Mouse (Mus musculus): ENCODE data around the gene Cdh24.

The Cdh24 gene

GRCm38 (mm10) chr14:54641305-54641969 is at the start of gene Cdh24:
Gene Cdh24 (minus strand): TSS chr14:54641364.
- in situ Hi-C loops (cut with MboI; ENCODE audit: unreplicated experiment in 2 of 2): loop anchor here (10.0 to 25.0 kb wide), 3 partner anchors 117 to 579 kb away; partner anchors contain the start of gene Mrpl52 (in 1 of the 2)

GRCm38 (mm10) chr14:54687251-54687650 is 46.1 kb upstream of the Cdh24 start:
- in situ Hi-C loops (cut with MboI; ENCODE audit: unreplicated experiment in 2 of 2): no loop called here

GRCm38 (mm10) chr14:54686522-54687143 is 45.5 kb upstream of the Cdh24 start, which contains the start of gene Acin1:
Gene Acin1 (minus strand): TSS chr14:54686931.
- in situ Hi-C loops (cut with MboI; ENCODE audit: unreplicated experiment in 2 of 2): no loop called here

GRCm38 (mm10) chr14:54686063-54686521 is 44.9 kb upstream of the Cdh24 start, which contains the start of gene 1700123O20Rik:
Gene 1700123O20Rik (plus strand): TSS chr14:54686216.
- in situ Hi-C loops (cut with MboI; ENCODE audit: unreplicated experiment in 2 of 2): no loop called here

- in situ Hi-C loops (cut with MboI; ENCODE audit: unreplicated experiment in 2 of 2): no loop called here
These were observed 44.3 kb upstream of the Cdh24 start for GRCm38 (mm10) chr14:54685471-54685870.

GRCm38 (mm10) chr14:54682396-54682795 is 41.2 kb upstream of the Cdh24 start:
- in situ Hi-C loops (cut with MboI; ENCODE audit: unreplicated experiment in 2 of 2): no loop called here

- in situ Hi-C loops (cut with MboI; ENCODE audit: unreplicated experiment in 2 of 2): no loop called here
These were observed 37.6 kb upstream of the Cdh24 start for GRCm38 (mm10) chr14:54678657-54679304.

- in situ Hi-C loops (cut with MboI; ENCODE audit: unreplicated experiment in 2 of 2): no loop called here
These were observed 35.1 kb upstream of the Cdh24 start for GRCm38 (mm10) chr14:54676290-54676689.

GRCm38 (mm10) chr14:54674317-54674716 is 33.2 kb upstream of the Cdh24 start:
- in situ Hi-C loops (cut with MboI; ENCODE audit: unreplicated experiment in 2 of 2): no loop called here

GRCm38 (mm10) chr14:54669381-54669780 is 28.2 kb upstream of the Cdh24 start:
- in situ Hi-C loops (cut with MboI; ENCODE audit: unreplicated experiment in 2 of 2): no loop called here

- in situ Hi-C loops (cut with MboI; ENCODE audit: unreplicated experiment in 2 of 2): no loop called here
These were observed 23.5 kb upstream of the Cdh24 start for GRCm38 (mm10) chr14:54664477-54665222.

- in situ Hi-C loops (cut with MboI; ENCODE audit: unreplicated experiment in 2 of 2): no loop called here
These were observed 18.8 kb upstream of the Cdh24 start for GRCm38 (mm10) chr14:54660009-54660408.

- in situ Hi-C loops (cut with MboI; ENCODE audit: unreplicated experiment in 2 of 2): loop anchor here (5.0 kb wide), 1 partner anchor 49 kb away; no protein-coding TSS in a partner anchor
These were observed 12.3 kb upstream of the Cdh24 start for GRCm38 (mm10) chr14:54653496-54653895.

- in situ Hi-C loops (cut with MboI; ENCODE audit: unreplicated experiment in 2 of 2): loop anchor here (5.0 kb wide), 1 partner anchor 50 kb away; no protein-coding TSS in a partner anchor
These were observed 11.6 kb upstream of the Cdh24 start for GRCm38 (mm10) chr14:54652787-54653186.

GRCm38 (mm10) chr14:54651556-54651955 is 10.4 kb upstream of the Cdh24 start:
- in situ Hi-C loops (cut with MboI; ENCODE audit: unreplicated experiment in 2 of 2): loop anchor here (5.0 kb wide), 1 partner anchor 51 kb away; no protein-coding TSS in a partner anchor

GRCm38 (mm10) chr14:54650621-54651454 is 9.7 kb upstream of the Cdh24 start:
- in situ Hi-C loops (cut with MboI; ENCODE audit: unreplicated experiment in 2 of 2): loop anchor here (5.0 kb wide), 1 partner anchor 51 kb away; no protein-coding TSS in a partner anchor

- in situ Hi-C loops (cut with MboI; ENCODE audit: unreplicated experiment in 2 of 2): loop anchor here (5.0 to 25.0 kb wide), 5 partner anchors 123 to 591 kb away; partner anchors contain the start of gene Mrpl52 (in 1 of the 2)
These were observed 6.7 kb upstream of the Cdh24 start for GRCm38 (mm10) chr14:54647900-54648299.

- in situ Hi-C loops (cut with MboI; ENCODE audit: unreplicated experiment in 2 of 2): loop anchor here (5.0 to 25.0 kb wide), 5 partner anchors 122 to 590 kb away; partner anchors contain the start of gene Mrpl52 (in 1 of the 2)
These were observed 5.9 kb upstream of the Cdh24 start for GRCm38 (mm10) chr14:54646898-54647636.

All from v-Abl transformed pro-B cells (cell line).